Mouse (Mus musculus) frontal cortex, postnatal 36 days (tissue): ENCODE results near the gene Tmub2.
"Not testable (repeated sequence)": the region's sequence is repeated elsewhere in the genome, so short reads cannot be mapped to it uniquely, and the experiment has no call there.

ENCODE experiments used
- DNase-seq, 2 experiments: peaks; one replicate each; pipeline ENCODE4 v3.0.0; 2022; ENCODE audit warnings: low spot score in 2 of 2

Gene Tmub2

DNA sequence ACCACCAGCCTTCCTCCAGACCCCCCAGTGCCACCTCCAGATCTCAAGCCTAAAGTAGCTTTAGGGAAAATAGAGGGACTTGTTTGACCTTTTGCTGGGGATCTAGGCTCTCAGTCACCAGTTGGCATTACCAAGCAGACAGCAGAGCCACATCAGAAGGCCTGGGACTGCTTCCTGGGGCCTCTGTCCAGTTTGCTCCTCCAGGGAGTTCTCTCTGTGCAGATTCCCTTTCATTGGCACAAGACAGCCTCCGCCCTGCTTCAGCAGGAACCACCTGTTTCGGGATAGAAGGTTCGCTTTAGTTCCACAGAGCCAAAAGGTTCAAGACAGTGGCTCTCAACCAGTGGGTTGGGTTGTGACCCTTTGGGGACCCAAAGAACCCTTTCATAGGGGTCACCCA lies 5.1 kb upstream of the Tmub2 start:
- DNase-seq: no peak

DNA sequence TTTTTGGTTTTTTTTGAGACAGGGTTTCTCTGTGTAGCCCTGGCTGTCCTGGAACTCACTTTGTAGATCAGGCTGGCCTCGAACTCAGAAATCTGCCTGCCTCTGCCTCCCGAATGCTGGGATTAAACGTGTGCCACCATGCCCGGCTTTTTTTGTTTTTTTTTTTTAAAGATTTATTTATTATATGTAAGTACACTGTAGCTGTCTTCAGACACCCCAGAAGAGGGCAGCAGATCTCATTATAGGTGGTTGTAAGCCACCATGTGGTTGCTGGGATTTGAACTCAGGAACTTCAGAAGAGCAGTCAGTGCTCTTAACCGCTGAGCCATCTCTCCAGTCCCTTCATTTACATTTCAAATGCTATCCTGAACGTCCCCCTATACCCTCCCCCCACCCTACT lies 4.5 kb upstream of the Tmub2 start:
- not testable (repeated sequence) for DNase-seq

DNA sequence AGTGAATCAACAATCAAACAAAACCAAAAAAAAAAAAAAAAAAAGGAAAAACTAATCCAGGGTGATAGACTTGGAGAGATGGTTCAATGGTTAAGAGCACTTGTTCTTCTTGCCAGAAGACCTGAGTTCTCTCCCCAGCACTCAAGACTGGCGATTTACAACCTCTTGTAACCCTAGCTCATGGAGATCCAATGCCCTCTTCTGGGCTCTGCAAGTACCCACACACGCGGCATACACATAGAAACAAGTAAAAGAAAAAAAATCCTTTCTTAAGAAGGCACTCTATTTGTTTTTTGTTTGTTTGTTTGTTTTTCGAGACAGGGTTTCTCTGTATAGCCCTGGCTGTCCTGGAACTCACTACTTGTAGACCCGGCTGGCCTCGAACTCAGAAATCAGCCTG lies 809 bp upstream of the Tmub2 start:
- DNase-seq: no peak

DNA sequence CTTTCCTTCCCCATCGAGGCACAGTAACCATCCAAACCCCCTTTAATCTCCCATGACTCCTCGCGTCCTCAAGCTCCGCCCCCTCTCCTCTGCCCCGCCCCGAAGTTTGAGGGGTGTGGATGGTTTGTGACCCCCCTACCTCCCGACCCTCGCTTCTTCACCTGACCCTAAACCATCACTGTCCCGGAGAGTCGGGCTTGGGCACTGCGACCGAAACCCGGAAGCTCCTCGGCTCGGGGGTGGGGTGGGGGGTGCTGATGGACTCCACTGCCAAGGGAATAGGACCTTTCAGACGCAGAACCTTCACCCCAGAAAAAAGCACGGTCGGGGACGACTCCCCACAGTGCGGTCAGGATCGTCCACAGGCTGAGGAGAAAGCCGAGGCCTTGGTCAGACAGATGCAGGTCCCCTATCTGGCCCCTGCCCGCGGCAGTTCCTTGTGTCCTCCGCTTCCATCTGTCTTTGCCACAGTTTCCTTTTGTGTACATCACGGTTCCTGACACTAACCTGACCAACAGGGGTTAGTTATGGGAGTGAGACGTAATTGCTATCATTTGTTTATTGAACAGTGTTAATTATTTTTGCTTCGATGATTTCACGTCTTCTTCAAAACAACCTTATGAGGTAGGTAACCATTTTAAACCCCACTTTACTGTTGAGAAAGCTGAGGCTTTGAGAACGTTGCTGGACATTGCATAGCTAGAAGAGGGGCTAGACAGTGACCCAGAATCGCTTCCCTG lies 534 bp downstream of the Tmub2 start:
- no peak for DNase-seq

DNA sequence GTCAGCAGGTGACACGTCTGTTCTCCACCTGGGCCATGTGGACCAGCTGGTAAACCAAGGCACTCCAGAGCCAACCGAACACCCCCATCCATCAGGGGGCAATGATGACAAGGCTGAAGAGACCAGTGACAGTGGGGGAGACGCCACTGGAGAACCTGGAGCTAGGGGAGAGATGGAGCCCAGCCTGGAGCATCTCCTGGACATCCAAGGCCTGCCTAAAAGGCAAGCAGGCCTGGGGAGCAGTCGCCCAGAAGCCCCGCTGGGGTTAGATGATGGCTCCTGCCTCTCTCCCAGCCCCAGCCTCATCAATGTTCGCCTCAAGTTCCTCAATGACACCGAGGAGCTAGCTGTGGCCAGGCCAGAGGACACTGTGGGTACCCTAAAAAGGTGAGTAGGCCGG lies 2.8 kb downstream of the Tmub2 start:
- DNase-seq: no peak

DNA sequence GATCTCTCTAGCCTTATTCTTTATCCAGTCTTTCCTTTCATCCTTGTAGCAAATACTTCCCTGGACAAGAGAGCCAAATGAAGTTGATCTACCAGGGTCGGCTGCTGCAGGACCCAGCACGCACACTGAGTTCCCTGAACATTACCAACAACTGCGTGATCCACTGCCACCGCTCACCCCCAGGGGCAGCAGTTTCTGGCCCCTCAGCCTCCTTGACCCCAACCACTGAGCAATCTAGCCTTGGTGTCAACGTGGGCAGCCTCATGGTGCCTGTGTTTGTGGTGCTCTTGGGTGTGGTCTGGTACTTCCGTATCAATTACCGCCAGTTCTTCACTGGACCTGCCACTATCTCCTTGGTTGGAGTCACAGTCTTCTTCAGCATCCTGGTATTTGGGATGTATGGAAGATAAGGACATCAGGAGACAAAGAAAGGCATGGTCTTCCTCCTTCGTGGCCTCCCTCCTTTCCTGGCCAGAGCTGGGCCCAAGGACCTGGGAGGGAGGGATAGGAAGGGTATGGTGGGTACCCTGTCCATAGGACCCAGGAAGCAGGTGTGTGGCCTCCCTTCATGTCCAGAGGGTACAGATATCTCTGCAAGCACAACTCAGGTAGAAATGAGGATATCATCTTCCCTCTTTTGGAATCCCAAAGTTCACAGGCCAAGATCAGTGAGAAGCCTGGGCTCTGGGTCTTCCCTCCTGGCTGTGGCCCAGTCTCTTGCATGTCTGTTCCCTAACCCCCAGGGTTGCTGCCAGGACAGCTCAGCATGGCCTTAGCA lies 3.5 kb downstream of the Tmub2 start:
- no peak for DNase-seq

- DNase-seq: no peak
Measured at GRCm38 (mm10) chr11:102288913-102289312, 4.2 kb downstream of the Tmub2 start.

DNA sequence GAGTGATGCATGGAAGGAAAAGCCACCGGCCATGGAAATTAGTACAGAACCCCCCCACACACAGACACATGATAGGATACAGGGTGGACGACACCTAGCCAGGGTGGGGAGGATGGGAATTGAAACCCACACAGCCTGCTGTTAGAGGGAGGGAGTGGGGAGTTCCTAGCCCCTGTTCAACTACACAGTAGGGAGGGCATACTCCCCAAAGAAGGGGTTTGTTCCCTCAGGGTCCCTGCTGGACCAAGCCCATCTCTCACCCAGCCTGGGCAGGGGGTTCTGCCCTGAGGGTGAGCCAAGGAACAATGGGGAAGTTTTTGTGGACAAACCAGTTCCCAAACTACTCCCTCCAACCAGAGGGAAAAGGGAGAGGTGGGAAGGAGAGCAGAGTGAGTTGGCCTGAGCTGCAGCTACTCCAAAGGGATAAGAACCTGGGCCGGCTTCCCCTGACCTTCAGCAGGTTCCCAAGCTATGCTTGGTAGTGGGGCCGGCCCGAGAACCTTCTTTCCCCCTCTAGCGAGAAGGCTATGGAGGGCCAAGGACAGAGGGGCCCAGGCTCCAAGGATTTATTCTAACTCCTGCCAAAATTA lies 4.9 kb downstream of the Tmub2 start:
- no peak for DNase-seq

DNA sequence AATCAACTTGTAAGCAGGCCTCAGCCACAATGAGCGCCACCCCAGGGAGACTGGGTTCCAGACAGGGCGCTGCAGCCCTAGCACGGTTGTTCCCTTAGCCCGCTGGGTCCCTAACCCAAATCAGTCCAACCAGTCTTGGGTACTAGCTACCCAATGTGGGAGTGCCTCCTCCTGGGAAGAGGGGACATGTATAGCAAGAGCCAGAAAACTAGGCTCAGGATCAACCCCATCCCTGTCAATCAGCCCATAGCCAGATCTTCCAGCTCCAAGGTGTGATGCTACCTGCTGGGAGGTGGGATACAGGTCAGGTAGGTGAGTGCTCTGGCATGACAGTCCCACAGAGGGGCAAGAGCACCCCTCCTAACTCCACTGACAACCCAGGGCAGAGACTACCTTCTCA lies 5.4 kb downstream of the Tmub2 start:
- DNase-seq: no peak

DNA sequence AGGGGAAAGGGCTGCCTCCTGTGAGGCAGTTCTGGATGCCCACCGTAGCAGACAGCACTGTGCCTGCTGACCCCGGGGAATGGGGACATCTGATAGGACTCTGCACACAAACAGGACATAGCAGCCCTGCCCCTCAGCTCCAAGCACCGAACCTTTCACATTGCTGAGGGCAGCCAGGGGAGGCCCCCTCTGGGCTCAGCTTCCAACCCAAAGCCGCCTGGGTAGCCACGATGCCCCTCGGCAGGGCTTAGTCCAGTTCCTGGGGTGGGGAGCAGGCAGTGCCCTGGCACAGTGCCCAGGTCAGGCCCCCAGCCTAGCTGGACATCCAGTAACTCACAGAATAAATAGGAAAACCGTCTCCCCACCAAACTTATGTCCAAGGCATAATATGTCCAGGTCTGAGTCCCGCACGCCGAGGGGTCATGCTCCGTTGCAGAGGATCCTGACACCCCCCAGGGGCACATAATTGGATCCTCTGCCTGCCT lies 6.4 kb downstream of the Tmub2 start:
- DNase-seq: no peak

- no peak for DNase-seq
Measured at GRCm38 (mm10) chr11:102293971-102294370, 9.2 kb downstream of the Tmub2 start.

- no peak for DNase-seq
Measured at GRCm38 (mm10) chr11:102294416-102294815, 9.7 kb downstream of the Tmub2 start.

DNA sequence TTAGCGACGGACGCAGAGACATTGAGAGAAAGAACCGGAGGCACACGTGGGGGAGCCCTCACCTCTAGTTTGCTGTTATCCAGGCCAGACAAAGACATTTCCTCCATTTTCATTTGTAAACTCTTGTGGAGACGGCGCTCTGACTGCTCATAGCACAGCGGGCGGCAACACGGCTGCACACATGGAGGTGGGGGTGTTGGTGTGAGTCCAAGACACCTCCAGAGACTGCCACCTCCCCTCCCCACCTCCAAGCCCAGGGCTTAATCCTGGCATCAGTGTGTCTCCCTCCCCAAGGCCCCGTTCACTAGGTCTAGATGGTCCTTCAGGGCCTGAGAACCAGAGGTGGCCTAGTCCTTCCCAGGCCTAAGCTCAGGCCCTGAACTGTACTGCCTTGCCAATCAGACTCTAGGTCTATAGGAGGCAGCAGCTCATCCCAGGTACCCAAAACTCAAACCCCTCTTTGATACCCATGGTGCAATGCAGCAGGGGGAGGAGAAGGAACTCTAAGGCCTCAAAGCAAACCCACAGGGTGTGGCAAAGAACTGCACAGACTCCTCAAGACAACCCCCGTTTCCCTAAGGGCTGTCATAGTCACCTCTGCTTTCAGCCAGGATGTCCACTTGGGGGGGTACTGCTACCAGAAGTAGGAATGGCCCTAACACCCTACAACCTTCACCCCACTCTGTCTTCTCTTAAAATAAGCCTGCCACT lies 10.3 kb downstream of the Tmub2 start:
- DNase-seq: peak; percentile 43 to 50

DNA sequence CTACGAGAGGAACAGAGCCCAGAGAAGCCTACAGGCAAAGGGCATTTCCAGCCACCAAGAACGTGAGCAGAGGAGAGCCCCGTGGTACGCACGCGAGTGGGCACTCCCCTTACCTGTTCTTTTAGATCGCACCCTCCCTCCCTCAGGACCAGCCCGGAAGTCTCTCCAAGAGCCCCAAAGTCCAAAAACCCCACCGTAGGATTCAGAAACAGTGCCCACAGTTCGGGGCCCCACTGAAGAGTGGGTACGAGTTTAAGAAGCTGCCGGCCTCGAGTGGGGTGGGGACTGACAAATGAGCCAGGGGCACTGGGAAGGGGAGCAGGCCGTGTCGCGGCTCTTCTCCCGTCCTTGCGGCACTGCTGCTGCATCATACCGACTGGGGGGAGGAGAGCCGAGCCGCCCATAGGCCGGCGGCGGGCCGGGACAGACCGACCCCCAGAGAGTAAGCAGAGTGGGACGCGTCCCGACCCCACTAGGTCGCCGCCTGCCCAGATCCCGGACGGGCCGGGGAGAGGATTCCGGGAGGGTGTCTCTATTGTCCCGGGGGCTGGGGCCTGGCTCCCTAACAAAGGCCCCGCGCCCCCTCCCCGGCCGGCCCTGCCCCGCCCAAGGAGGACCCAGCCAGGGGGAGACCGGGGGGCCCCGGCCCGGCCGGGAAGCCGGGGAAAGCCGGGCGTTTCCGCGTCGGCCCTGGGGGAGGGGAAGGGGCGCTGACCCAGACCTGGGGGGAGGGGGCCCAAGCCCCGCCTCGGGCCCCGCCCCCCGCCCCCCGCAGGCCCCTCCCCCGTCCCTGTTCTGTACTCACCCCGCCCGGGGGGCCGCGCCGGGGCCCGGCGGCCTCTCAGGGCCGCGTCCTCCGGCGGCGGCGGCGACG lies 11.1 kb downstream of the Tmub2 start:
- DNase-seq: peak in 1 of 2 experiments; percentile 36

GRCm38 (mm10) chr11:102296491-102297472 lies 12.1 kb downstream of the Tmub2 start, which contains the start of gene Atxn7l3:
Gene Atxn7l3 (minus strand): TSS chr11:102296631.
- peak; percentile 97 to 99 for DNase-seq

- no peak for DNase-seq
Measured at GRCm38 (mm10) chr11:102297577-102298556, 13.1 kb downstream of the Tmub2 start.

DNA sequence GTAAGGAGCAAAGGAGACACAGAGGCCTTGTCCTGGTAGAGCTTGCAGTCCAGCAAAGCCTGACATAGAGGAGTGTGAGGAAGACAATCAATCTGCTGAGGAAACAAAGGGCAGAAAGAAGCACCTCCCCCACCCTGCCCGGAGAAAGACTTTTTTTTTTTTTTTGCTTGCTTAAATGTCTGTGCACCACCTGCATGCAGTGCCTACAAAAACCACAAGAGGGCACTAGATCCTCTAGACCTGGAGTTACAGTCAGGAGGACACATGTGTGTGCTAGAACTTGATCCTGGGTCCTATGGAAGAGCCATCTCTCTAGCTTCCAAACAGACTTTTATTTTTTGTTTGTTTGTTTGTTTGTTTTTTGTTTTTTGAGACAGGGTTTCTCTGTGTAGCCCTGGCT lies 15.1 kb downstream of the Tmub2 start:
- peak in 1 of 2 experiments; percentile 51 for DNase-seq

GRCm38 (mm10) chr11:102304141-102304540 lies 19.4 kb downstream of the Tmub2 start:
- DNase-seq: no peak

- DNase-seq: no peak
Measured at GRCm38 (mm10) chr11:102305359-102305758, 20.6 kb downstream of the Tmub2 start.
